Mouse (Mus musculus) stomach, postnatal 0 days (tissue): Measurements from ENCODE around the gene Tprgl.

ENCODE experiments used
- CTCF ChIP-seq: IDR thresholded peaks from 2 replicates; pipeline ENCODE4 v1.5.1; 2016; ENCODE audit warnings: antibody characterized with exemption, low read depth, mild to moderate bottlenecking, moderate library complexity
- EP300 ChIP-seq: optimal IDR thresholded peaks from 2 replicates; pipeline ENCODE3; 2016; ENCODE audit warnings: antibody characterized with exemption

- no peak for TF ChIP-seq CTCF
- TF ChIP-seq EP300: no peak
Observed at GRCm38 (mm10) chr4:154183566-154183965, 23.1 kb upstream of the Tprgl start.
